Mouse (Mus musculus) heart, postnatal 10 days (tissue): Measurements from ENCODE around the gene Cop1. TPM values are rescaled to one million over a fixed set of nuclear protein-coding genes. Genes with fewer than 3 reads are reported as not detected.
A peak's percentile ranks its signal among the peaks of the same experiment; 100 is the strongest.

Source experiments
- DNase-seq, 2 experiments: peaks; one replicate each; pipeline ENCODE4 v3.0.0; 2021
- intact Hi-C: fragments of 180-260 bp; cut with DNase I; formaldehyde crosslinking; loops from one replicate; pipeline ENCODE4 v1.15.1; 2025
- total RNA-seq, 2 experiments: library from RNA; stranded (reverse); gene quantifications; 2 replicates each; pipeline ENCODE4 v1.2.3; 2021

Gene Cop1
- total RNA-seq, 2 experiments from 2014 or later = 123 to 149 TPM

GRCm38 (mm10) chr1:159281861-159282260 is 49.7 kb downstream of the Cop1 start:
- intact Hi-C loops = loop anchor here (10.0 kb wide), 1 partner anchor 503 kb away; no protein-coding TSS in a partner anchor
- no peak for DNase-seq

GRCm38 (mm10) chr1:159286833-159287232 is 54.7 kb downstream of the Cop1 start:
- intact Hi-C loops = loop anchor here (10.0 kb wide), 1 partner anchor 498 kb away; no protein-coding TSS in a partner anchor
- no peak for DNase-seq

GRCm38 (mm10) chr1:159290219-159290618 is 58.1 kb downstream of the Cop1 start:
- intact Hi-C loops = no loop called here
- peak in 1 of 2 experiments; percentile 22 for DNase-seq

DNA sequence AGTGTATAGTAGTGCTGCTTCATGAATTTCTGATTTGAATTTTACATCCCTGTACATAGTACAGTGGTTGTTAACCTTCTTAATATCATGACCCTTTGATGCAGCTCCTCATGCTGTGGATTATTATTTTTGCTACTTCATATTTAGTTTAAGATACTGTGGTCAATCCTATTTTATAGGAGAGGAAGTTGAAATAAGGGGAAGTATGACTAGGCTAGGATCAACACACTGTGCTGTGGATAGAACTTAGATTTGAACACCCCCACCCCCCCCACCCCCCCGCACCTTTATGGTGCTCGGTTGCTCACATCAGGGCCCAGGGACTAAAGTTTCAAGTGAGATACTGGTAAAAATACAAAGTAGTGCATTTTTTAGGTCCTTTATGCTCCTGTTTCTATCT is 58.7 kb downstream of the Cop1 start:
- intact Hi-C loops = no loop called here
- DNase-seq = no peak

GRCm38 (mm10) chr1:159301418-159302082 is 69.4 kb downstream of the Cop1 start:
- intact Hi-C loops = no loop called here
- DNase-seq = peak; percentile 8 to 12

- intact Hi-C loops = no loop called here
- no peak for DNase-seq
Measured at GRCm38 (mm10) chr1:159313625-159314024, 81.5 kb downstream of the Cop1 start.

DNA sequence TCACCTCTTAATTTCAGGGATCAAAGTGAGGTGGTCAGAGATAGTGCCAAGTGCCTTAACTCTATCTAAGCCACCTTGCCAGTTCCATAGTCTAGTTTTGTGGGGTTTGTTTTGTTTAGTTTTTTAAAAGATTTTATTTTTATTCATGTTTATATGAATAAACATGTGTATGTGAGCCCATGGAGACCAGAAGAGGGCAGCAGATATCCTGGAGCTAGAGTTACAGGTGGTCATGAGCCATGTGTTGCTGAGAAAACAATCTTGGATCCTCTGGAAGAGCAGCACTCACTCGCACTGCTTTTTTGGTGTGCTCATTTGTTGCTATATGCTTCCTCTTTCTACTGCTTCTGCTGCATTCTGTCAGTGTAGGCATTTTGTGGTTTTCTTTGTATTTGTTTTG is 90.5 kb downstream of the Cop1 start:
- intact Hi-C loops = no loop called here
- DNase-seq = peak in 1 of 2 experiments; percentile 9

DNA sequence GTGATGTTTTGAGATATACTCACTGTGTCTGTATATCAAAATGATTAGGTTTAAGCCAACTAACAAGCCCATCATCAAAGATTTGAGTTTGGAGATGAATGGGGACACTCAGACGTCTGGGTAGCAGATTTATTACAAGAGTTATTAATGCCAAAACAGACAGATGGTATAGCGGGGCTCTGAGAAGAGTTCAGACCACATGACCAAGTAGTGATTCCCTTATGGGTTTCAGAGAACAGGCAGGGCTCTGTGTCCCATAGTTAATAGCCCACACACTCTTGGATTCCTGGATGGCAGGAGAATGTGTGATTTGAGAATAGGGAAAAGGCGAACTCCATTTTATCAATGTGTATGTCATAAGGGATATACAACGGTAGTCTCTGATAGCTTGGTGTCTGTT is 98.9 kb downstream of the Cop1 start:
- intact Hi-C loops = no loop called here

GRCm38 (mm10) chr1:159334157-159334556 is 102.0 kb downstream of the Cop1 start:
- DNase-seq = no peak
- intact Hi-C loops = no loop called here

More for the DNA sequence above, 98.9 kb downstream of the Cop1 start:
- no peak for DNase-seq

- no peak for DNase-seq
- intact Hi-C loops = no loop called here
Measured at GRCm38 (mm10) chr1:159342355-159342754, 110.2 kb downstream of the Cop1 start.

GRCm38 (mm10) chr1:159355027-159355570 is 123.0 kb downstream of the Cop1 start:
- intact Hi-C loops = no loop called here
- peak; percentile 59 to 78 for DNase-seq

DNA sequence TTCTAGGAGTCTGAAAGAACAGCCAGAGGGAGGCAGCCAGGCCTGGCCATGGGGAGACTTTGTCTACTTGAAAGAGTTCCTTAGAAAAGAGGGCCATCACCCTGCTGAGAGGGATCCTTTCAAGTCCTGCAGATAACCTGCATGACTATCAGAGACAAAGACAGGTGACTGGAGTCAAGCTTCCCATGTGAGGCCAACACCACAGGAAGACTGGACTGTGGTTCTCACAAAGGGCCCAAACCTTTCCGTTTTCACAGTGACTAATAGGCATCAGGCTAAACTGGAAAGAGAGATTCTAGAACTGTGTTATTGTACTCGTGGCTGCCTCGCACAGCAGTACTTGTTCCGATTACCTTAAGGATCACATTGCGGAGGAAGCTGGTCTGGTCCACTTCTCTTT is 126.6 kb downstream of the Cop1 start:
- no peak for DNase-seq
- intact Hi-C loops = no loop called here

- intact Hi-C loops = no loop called here
- no peak for DNase-seq
Measured at GRCm38 (mm10) chr1:159371881-159372390, 139.8 kb downstream of the Cop1 start.

- intact Hi-C loops = no loop called here
- DNase-seq = no peak
Measured at GRCm38 (mm10) chr1:159382218-159382617, 150.1 kb downstream of the Cop1 start.

DNA sequence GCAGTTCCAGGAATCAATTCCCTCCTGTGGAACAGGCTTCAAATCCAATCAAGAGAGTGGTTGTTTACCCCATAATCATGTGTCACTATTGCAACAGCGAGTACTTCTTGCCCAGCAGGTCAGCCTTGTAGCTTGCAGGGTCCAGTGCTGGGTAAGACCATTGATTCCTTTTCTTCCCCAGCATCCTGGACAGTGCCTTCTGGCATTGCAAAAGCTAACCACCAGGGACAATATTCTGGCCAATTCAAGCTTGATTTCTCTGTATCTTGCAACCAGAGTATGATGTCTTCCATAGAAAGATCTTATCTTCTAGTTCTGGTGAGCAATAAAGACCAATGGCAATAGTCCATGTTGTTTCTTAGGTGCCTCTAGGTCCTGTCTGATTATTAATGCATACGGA is 150.8 kb downstream of the Cop1 start:
- intact Hi-C loops = no loop called here

GRCm38 (mm10) chr1:159386458-159386857 is 154.3 kb downstream of the Cop1 start:
- intact Hi-C loops = no loop called here

More for the DNA sequence above, 150.8 kb downstream of the Cop1 start:
- DNase-seq = no peak

GRCm38 (mm10) chr1:159388565-159389024 is 156.5 kb downstream of the Cop1 start:
- intact Hi-C loops = no loop called here
- DNase-seq = no peak

More at GRCm38 (mm10) chr1:159386458-159386857, 154.3 kb downstream of the Cop1 start:
- no peak for DNase-seq

DNA sequence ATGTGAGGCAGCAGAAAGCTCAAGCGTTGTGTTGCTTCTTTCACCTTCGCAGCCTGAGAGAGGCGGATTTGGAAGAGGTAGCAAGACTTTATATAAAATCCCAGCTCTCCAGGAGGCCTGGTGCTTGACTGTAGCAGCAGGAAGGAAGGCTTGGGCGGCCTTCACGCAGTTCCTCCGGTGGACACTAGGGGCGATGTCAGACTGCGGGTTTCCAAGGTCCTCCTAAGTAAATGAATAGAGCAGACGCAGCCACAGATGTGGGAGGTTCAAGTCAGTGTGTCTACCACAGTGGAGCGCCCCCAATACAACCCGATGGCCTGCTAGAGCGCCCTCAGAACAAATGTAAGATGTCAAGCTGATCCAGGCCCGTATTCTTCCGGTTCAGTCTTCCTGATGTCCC is 157.9 kb downstream of the Cop1 start:
- intact Hi-C loops = loop anchor here (5.0 to 10.0 kb wide), 2 partner anchors 505 to 792 kb away; no protein-coding TSS in a partner anchor
- DNase-seq = peak; percentile 77 to 85

DNA sequence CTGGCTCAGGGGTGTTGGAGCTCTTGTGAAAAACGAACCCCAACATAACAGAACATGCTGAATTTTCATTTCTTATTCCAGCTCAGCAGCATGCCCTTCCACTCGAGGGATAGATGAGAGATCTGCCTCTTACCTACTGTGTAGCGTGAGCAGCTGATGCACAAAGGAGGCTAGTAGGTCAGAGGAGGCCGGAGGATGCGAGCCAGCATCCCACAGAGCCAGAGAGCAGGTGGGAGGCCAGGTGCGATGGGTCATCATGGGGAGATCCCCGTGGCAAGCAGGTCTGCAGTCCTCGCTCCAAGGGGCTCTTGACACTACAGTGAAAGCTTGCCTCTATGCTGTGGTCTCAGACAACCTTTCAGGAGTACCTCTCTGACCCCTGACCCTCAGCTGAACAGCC is 160.5 kb downstream of the Cop1 start:
- intact Hi-C loops = loop anchor here (5.0 to 10.0 kb wide), 2 partner anchors 502 to 790 kb away; no protein-coding TSS in a partner anchor
- DNase-seq = no peak

DNA sequence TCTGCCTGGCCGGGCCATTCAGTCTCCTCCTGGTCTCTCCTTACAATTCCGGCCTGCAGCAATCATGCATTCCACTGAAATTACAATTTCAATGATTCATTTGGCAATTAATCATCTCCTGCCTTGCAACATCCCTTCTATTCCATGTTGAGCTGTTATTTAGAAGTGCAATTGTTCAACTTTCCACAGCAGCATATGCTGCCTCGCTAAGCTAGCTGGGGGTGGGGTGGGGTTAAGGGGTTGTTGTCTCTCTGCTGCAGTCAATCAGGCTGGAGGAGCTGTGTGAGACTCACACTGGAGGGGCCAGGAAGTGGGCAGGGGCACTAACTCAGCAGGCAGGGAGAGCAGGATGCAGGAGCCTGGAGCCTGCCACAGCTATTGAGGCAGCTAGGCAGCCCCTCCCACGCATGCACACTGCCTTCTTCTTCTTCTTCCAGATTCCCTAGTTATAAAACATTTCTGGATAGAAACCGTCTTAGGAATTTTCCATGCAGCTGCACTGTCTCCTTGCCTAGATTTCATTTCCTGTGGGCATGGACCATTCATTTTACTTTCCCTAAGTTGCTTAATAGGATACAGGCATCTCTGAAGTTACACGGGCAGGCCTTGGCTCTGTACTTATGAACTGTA is 161.1 kb downstream of the Cop1 start:
- intact Hi-C loops = loop anchor here (5.0 to 10.0 kb wide), 2 partner anchors 502 to 789 kb away; no protein-coding TSS in a partner anchor
- peak; percentile 30 to 42 for DNase-seq

DNA sequence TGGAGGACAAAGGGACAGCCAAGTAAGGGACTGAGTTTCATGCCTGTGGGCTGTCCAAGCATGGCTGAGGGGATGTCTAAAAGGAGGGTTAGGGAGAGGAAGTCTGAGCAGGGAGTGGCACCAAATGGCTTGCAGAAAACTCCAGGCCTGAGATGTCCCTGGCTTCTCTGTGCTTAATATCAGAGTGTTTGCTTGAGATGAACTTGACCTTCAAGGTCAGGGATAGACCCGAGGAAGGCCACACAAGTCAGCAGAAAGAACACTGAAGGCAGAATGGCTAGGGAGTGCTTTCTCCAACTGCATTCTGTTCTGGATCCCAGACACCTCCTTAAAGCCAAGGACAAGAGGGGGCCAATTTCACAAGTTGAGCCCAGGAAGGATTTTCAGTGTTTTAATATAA is 161.8 kb downstream of the Cop1 start:
- DNase-seq = no peak

More for the DNA sequence above, 161.8 kb downstream of the Cop1 start:
- intact Hi-C loops = loop anchor here (5.0 to 10.0 kb wide), 2 partner anchors 501 to 788 kb away; no protein-coding TSS in a partner anchor
